Mouse (Mus musculus): ENCODE data around the gene Ikbkg.

- TF ChIP-seq CTCF (IDR thresholded peaks at IDR 0.05; ENCODE audit: extremely low read depth, insufficient read depth, insufficient read length, insufficient replicate concordance) (no peak), POLR2A (IDR thresholded peaks at IDR 0.05; ENCODE audit: low read depth, low read length) (no peak)
Observed at GRCm38 (mm10) chrX:74388153-74388552, 4.9 kb upstream of the Ikbkg start.
